Mouse (Mus musculus) urinary bladder, postnatal 0 days (tissue): Measurements from ENCODE around the gene Ercc6l2. TPM values are rescaled to one million over a fixed set of nuclear protein-coding genes. Genes with fewer than 3 reads are reported as not detected.

Experiments used
- polyA plus RNA-seq: library from polyadenylated mRNA; unstranded; fragments of >200 nt; fragmentation: Nextera tagmentation; extraction: Ambion mirVana; gene quantifications from 2 replicates; pipeline ENCODE4 v1.2.1, GENCODE M21; 2015

Ercc6l2 gene
- polyA plus RNA-seq = 9.7 and 13.4 TPM in 2 replicates

GRCm38 (mm10) chr13:63814746-63815681, at the start of gene Ercc6l2:
TSS of gene Ercc6l2 (plus strand) at chr13:63815240.

Other genes with a start within 250 kb of the Ercc6l2 start
- gene Ptch1, start 241.6 kb upstream of the Ercc6l2 start, polyA plus RNA-seq = 13.8 and 17.2 TPM in 2 replicates